ENCODE assay signal across 16 mouse cellular contexts in the genomic region with DNA sequence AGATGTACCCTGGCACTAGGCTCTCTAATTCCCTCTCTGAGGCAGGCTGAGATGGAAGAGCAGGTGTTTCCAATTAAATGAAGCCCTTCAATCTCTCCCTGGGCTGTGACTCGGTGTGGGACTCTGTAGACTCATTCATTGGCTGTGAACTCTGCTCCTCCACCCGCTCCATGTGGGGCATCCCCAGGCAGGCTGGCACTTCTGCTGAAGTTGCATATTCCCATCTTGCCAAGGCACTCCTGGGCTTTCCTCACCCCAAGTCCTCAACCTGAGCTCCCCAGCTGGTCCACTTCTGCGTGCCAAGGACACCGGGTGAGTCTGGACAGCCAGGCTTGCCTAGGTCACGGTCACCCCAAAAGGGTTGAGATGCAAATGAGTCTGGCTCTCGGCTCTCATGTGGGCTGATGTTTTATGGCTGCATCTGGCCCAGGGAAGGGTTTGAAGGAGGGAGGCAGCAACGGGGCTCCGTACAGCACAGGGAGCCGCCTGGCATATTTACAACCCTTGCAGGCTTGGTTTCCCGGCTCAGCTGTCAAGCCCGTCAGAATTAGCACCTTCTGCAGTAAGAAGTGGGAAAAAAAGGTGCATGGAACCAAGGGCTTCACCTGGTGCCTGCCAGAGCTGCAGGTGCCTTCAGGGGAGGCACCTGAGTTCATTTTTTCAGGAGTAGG.
A peak's percentile ranks its signal among the peaks of the same experiment; 100 is the strongest.
DNase-seq lines count a peak whose midpoint lies in the region; ATAC-seq and TF ChIP-seq lines count a peak whose summit lies in the region.
"Had no signal": no experiment of that assay in that cellular context is flagged by ENCODE, and none has a peak within 500 bp of the region (broad histone marks: within the 10 kb centered on the region; RNA-seq: fewer than 3 reads in every experiment).

No protein-coding gene starts in this region.

- intact Hi-C loops in left cerebral cortex, adult 2 months (cut with DNase I): no loop called here

- no peak overlapping the region for H3K27ac ChIP-seq in embryonic facial prominence, embryonic 14.5 days (replicated peaks; ENCODE audit: low read depth, low read length)
- no peak overlapping the region for H3K27ac ChIP-seq in embryonic facial prominence, embryonic 10.5 days (replicated peaks)
- no peak overlapping the region for H3K27ac ChIP-seq in layer of hippocampus, adult 2 months
- H3K27ac ChIP-seq in left cerebral cortex, adult 2 months: no peak overlapping the region
- H3K27ac ChIP-seq: embryonic facial prominence, embryonic 15.5 days; forebrain, embryonic 15.5 days; limb, embryonic 15.5 days had no signal

- no peak overlapping the region for H3K4me2 ChIP-seq in embryonic facial prominence, embryonic 14.5 days (ENCODE audit: low read depth, low read length)
- H3K4me2 ChIP-seq: embryonic facial prominence, embryonic 15.5 days; forebrain, embryonic 15.5 days; limb, embryonic 15.5 days had no signal

- no peak overlapping the region for H3K9ac ChIP-seq in embryonic facial prominence, embryonic 14.5 days (ENCODE audit: low read depth, low read length)
- H3K9ac ChIP-seq: embryonic facial prominence, embryonic 15.5 days; forebrain, embryonic 15.5 days; limb, embryonic 15.5 days; liver, postnatal 0 days had no signal

- peaks cover 13% of the 10 kb centered on the region; the same call in 1 of the 2 replicates for H3K27me3 ChIP-seq in embryonic facial prominence, embryonic 14.5 days (replicated peaks; ENCODE audit: control insufficient read depth, insufficient read depth, low read length)
- peaks cover 14% of the 10 kb centered on the region; the same call in 1 of the 2 replicates for H3K27me3 ChIP-seq in embryonic facial prominence, embryonic 10.5 days (replicated peaks; ENCODE audit: low read depth, poor library complexity, severe bottlenecking)
- H3K27me3 ChIP-seq: embryonic facial prominence, embryonic 15.5 days; forebrain, embryonic 15.5 days had no signal

- no peaks in the 10 kb centered on the region for H3K36me3 ChIP-seq in embryonic facial prominence, embryonic 14.5 days (ENCODE audit: control insufficient read depth, insufficient read depth, low read length)
- no peaks in the 10 kb centered on the region for H3K36me3 ChIP-seq in embryonic facial prominence, embryonic 10.5 days (replicated peaks)
- H3K36me3 ChIP-seq: embryonic facial prominence, embryonic 15.5 days; forebrain, embryonic 15.5 days; limb, embryonic 15.5 days had no signal

- no peaks in the 10 kb centered on the region for H3K4me1 ChIP-seq in embryonic facial prominence, embryonic 14.5 days (ENCODE audit: control insufficient read depth, insufficient read depth, low read length)
- H3K4me1 ChIP-seq in embryonic facial prominence, embryonic 10.5 days: 0 out of 2 replicates have a peak, but pooled peaks cover 4% of the 10 kb centered on the region
- H3K4me1 ChIP-seq: embryonic facial prominence, embryonic 15.5 days; limb, embryonic 15.5 days had no signal

- 0 out of 2 replicates have a peak, but pooled peaks have one; percentile 43 for ATAC-seq in embryonic facial prominence, embryonic 14.5 days (ENCODE audit: low read depth)
- ATAC-seq in erythroid progenitor cell, adult 5-6 weeks (replicated peaks; ENCODE audit: low FRiP score, poor library complexity, severe bottlenecking): 0 out of 2 replicates have a peak, but pooled peaks have one; percentile 42
- ATAC-seq: forebrain, embryonic 15.5 days; liver, postnatal 0 days; midbrain, embryonic 16.5 days had no signal

- 73% methylated on average over 11 of the region's 11 CpGs for WGBS in embryonic facial prominence, embryonic 14.5 days
- 82% methylated on average over 11 of the region's 11 CpGs for WGBS in embryonic facial prominence, embryonic 10.5 days

- H3K4me3 ChIP-seq in embryonic facial prominence, embryonic 14.5 days (ENCODE audit: low read depth, low read length): no peak overlapping the region
- H3K4me3 ChIP-seq in embryonic facial prominence, embryonic 10.5 days: no peak overlapping the region
- H3K4me3 ChIP-seq in layer of hippocampus, adult 2 months: no peak overlapping the region
- no peak overlapping the region for H3K4me3 ChIP-seq in left cerebral cortex, adult 2 months
- H3K4me3 ChIP-seq: embryonic facial prominence, embryonic 15.5 days; forebrain, embryonic 15.5 days; limb, embryonic 15.5 days had no signal

- no peaks in the 10 kb centered on the region for H3K9me3 ChIP-seq in embryonic facial prominence, embryonic 14.5 days (ENCODE audit: control insufficient read depth, low read length)
- H3K9me3 ChIP-seq in embryonic facial prominence, embryonic 10.5 days: no peaks in the 10 kb centered on the region
- H3K9me3 ChIP-seq: embryonic facial prominence, embryonic 15.5 days; forebrain, embryonic 15.5 days; limb, embryonic 15.5 days had no signal

- peak; percentile 7 for DNase-seq in embryonic facial prominence, embryonic 14.5 days (ENCODE audit: low spot score)
- DNase-seq in embryonic facial prominence, embryonic 10.5 days (ENCODE audit: low spot score): no peak
- DNase-seq in layer of hippocampus, adult 9-11 months: peak; percentile 25
- no peak for DNase-seq in layer of hippocampus, adult 2 months (ENCODE audit: low spot score in 2 of 2)
- peak; percentile 46 to 51 for DNase-seq in cerebellum, adult 18-20 months
- no peak for DNase-seq in left cerebral cortex, adult 2 months (ENCODE audit: extremely low spot score in 1 of 2, low spot score in 2 of 2)
- DNase-seq: adrenal gland, adult 8-10 months; gastrocnemius, postnatal 10 days; heart, adult 18-20 months; liver, postnatal 0 days; thymus, postnatal 36 days had no signal

- TF ChIP-seq CTCF in layer of hippocampus, adult 2 months (conservative IDR thresholded peaks at IDR 0.05): no peak
- no peak for TF ChIP-seq CTCF in left cerebral cortex, adult 2 months (IDR thresholded peaks at IDR 0.05)

Comparison
In these comparisons a context has a peak if more than half of its experiments do, and no peak if none do; other contexts are left out.
1. DNase-seq: peak in embryonic facial prominence, embryonic 14.5 days (single experiment), layer of hippocampus, adult 9-11 months (single experiment) and cerebellum, adult 18-20 months (2 of 2); none in embryonic facial prominence, embryonic 10.5 days (single experiment), layer of hippocampus, adult 2 months (0 of 2) and left cerebral cortex, adult 2 months (0 of 2).